ENCODE assay signal across 21 mouse cellular contexts in genomic region chr9:118669696-118670095, GRCm38 (mm10).
DNase-seq lines count a peak whose midpoint lies in the region; ATAC-seq and TF ChIP-seq lines count a peak whose summit lies in the region.
"Had no signal": no experiment of that assay in that cellular context is flagged by ENCODE, and none has a peak within 500 bp of the region (broad histone marks: within the 10 kb centered on the region; RNA-seq: fewer than 3 reads in every experiment).

No protein-coding gene starts in this region.

- H3K4me3 ChIP-seq in CH12.LX (replicated peaks in 1 of 3; ENCODE audit: low read depth in 2 of 3, low read length in 2 of 3, poor library complexity in 1 of 3), result no peak overlapping the region
- H3K4me3 ChIP-seq in embryonic facial prominence, embryonic 10.5 days, result no peak overlapping the region
- no peak overlapping the region for H3K4me3 ChIP-seq in intestine, postnatal 0 days (ENCODE audit: low read depth, low read length)
- H3K4me3 ChIP-seq: embryonic facial prominence, embryonic 13.5 days; heart, embryonic 10.5 days; liver, embryonic 13.5 days; myocyte; neural tube, embryonic 15.5 days had no signal

- H3K27ac ChIP-seq in CH12.LX (ENCODE audit: insufficient read depth, low read depth), result no peak overlapping the region
- no peak overlapping the region for H3K27ac ChIP-seq in embryonic facial prominence, embryonic 10.5 days (replicated peaks)
- no peak overlapping the region for H3K27ac ChIP-seq in intestine, postnatal 0 days (ENCODE audit: low read depth, low read length)
- H3K27ac ChIP-seq: embryonic facial prominence, embryonic 13.5 days; heart, embryonic 10.5 days; liver, embryonic 13.5 days; neural tube, embryonic 15.5 days had no signal

- no peak for TF ChIP-seq POLR2A in CH12.LX (IDR thresholded peaks at IDR 0.05; ENCODE audit: low read depth, low read length)

- TF ChIP-seq RAD21 in CH12.LX (IDR thresholded peaks at IDR 0.05; ENCODE audit: low read depth, low read length), result no peak

- H3K4me1 ChIP-seq in CH12.LX (ENCODE audit: control insufficient read depth in 1 of 2, insufficient read depth in 2 of 2), result peaks cover 3 to 32% of the 10 kb centered on the region in 2 experiments; a peak in 3 of 4 replicates
- H3K4me1 ChIP-seq in embryonic facial prominence, embryonic 10.5 days, result no peaks in the 10 kb centered on the region
- H3K4me1 ChIP-seq in intestine, postnatal 0 days (replicated peaks; ENCODE audit: control insufficient read depth, insufficient read depth, low read length), result no peaks in the 10 kb centered on the region
- H3K4me1 ChIP-seq: embryonic facial prominence, embryonic 13.5 days; heart, embryonic 10.5 days; liver, embryonic 13.5 days; neural tube, embryonic 15.5 days had no signal

- no peaks in the 10 kb centered on the region for H3K27me3 ChIP-seq in CH12.LX (replicated peaks)
- H3K27me3 ChIP-seq in embryonic facial prominence, embryonic 10.5 days (replicated peaks; ENCODE audit: low read depth, poor library complexity, severe bottlenecking), result no peaks in the 10 kb centered on the region
- H3K27me3 ChIP-seq in intestine, postnatal 0 days (replicated peaks; ENCODE audit: control insufficient read depth, insufficient read depth, low read length), result no peaks in the 10 kb centered on the region
- H3K27me3 ChIP-seq: embryonic facial prominence, embryonic 13.5 days; liver, embryonic 13.5 days; neural tube, embryonic 15.5 days had no signal

- no peak overlapping the region for H3K4me2 ChIP-seq in CH12.LX (ENCODE audit: insufficient read depth, low read depth, poor library complexity, severe bottlenecking)
- H3K4me2 ChIP-seq in intestine, postnatal 0 days (replicated peaks; ENCODE audit: low read depth), result no peak overlapping the region
- H3K4me2 ChIP-seq: embryonic facial prominence, embryonic 13.5 days; liver, embryonic 13.5 days; neural tube, embryonic 15.5 days had no signal

- dilution Hi-C loops in CH12.LX (cut with MboI; ENCODE audit: extremely low pct_ligation_motif_present, extremely low pct_unique_long_range_greater_than_20kb, low sequenced_read_pairs), result no loop called here

- ATAC-seq in inflammation-experienced regulatory T-cells, adult 6 months, result peak; percentile 89
- ATAC-seq in intestine, postnatal 0 days, result no peak
- ATAC-seq: forebrain, embryonic 16.5 days had no signal

- peak; percentile 70 to 74 for DNase-seq in spleen, postnatal 36 days (ENCODE audit: low spot score in 2 of 2)
- no peak for DNase-seq in spleen, adult 12 weeks (ENCODE audit: low spot score)
- DNase-seq in CH12.LX (ENCODE audit: extremely low read depth), result peak; percentile 76
- DNase-seq in embryonic facial prominence, embryonic 10.5 days (ENCODE audit: low spot score), result no peak
- DNase-seq in layer of hippocampus, postnatal 25 days (ENCODE audit: extremely low spot score in 1 of 2, low spot score in 1 of 2), result no peak
- DNase-seq: adrenal gland, adult 2 months; cerebellum, adult 9-10 months; gastrocnemius, postnatal 36 days; kidney, adult 9 months; kidney, postnatal 25 days; left cerebral cortex, postnatal 4 days; liver, embryonic 13.5 days; midbrain, embryonic 14.5 days; thymus, adult 18-20 months had no signal

- no peak for TF ChIP-seq CTCF in CH12.LX (conservative IDR thresholded peaks at IDR 0.05 in 1 of 2, IDR thresholded peaks at IDR 0.05 in 1 of 2; ENCODE audit: low read depth in 2 of 2, low read length in 2 of 2)
- TF ChIP-seq CTCF in intestine, postnatal 0 days (IDR thresholded peaks at IDR 0.05; ENCODE audit: low read depth), result no peak

- H3K36me3 ChIP-seq in CH12.LX (replicated peaks in 1 of 2; ENCODE audit: control insufficient read depth in 1 of 2, insufficient read depth in 1 of 2, low read length in 1 of 2), result no peaks in the 10 kb centered on the region
- peaks cover 92% of the 10 kb centered on the region for H3K36me3 ChIP-seq in embryonic facial prominence, embryonic 10.5 days (replicated peaks)
- peaks cover 6% of the 10 kb centered on the region; the same call in 1 of the 2 replicates for H3K36me3 ChIP-seq in intestine, postnatal 0 days (ENCODE audit: control insufficient read depth, insufficient read depth)
- H3K36me3 ChIP-seq: liver, embryonic 13.5 days had no signal

- WGBS in embryonic facial prominence, embryonic 10.5 days, result 83% methylated on average over 3 of the region's 3 CpGs
- WGBS in intestine, postnatal 0 days, result 73% methylated on average over 3 of the region's 3 CpGs

- no peaks in the 10 kb centered on the region for H3K79me2 ChIP-seq in CH12.LX (replicated peaks; ENCODE audit: control insufficient read depth, extremely low read depth, insufficient read depth, poor library complexity, severe bottlenecking)

- peaks cover 3% of the 10 kb centered on the region for H3K9me3 ChIP-seq in CH12.LX (replicated peaks; ENCODE audit: low read length)
- no peaks in the 10 kb centered on the region for H3K9me3 ChIP-seq in embryonic facial prominence, embryonic 10.5 days
- H3K9me3 ChIP-seq in intestine, postnatal 0 days (ENCODE audit: control insufficient read depth), result no peaks in the 10 kb centered on the region
- H3K9me3 ChIP-seq: embryonic facial prominence, embryonic 13.5 days; heart, embryonic 10.5 days; liver, embryonic 13.5 days; neural tube, embryonic 15.5 days had no signal

- no peak overlapping the region for H3K9ac ChIP-seq in CH12.LX (ENCODE audit: insufficient read depth, low read depth)
- H3K9ac ChIP-seq in intestine, postnatal 0 days (ENCODE audit: low read depth, low read length), result no peak overlapping the region
- H3K9ac ChIP-seq: embryonic facial prominence, embryonic 13.5 days; liver, embryonic 13.5 days; neural tube, embryonic 15.5 days had no signal

- TF ChIP-seq EP300 in CH12.LX (IDR thresholded peaks at IDR 0.05; ENCODE audit: low read length), result no peak; the same call in 1 of the 2 replicates

- in situ Hi-C loops in CH12.LX (cut with MboI; ENCODE audit: low pct_ligation_motif_present, low pct_unique_long_range_greater_than_20kb, low sequenced_read_pairs), result no loop called here

TF ChIP-seq in CH12.LX, 34 proteins besides CTCF, POLR2A, EP300 and RAD21:
- TF ChIP-seq ELF1 (IDR thresholded peaks at IDR 0.05; ENCODE audit: low read depth, low read length) (peak; percentile 63), POLR2AphosphoS2 (IDR thresholded peaks at IDR 0.05; ENCODE audit: low read depth, low read length) (no peak), UBTF (IDR thresholded peaks at IDR 0.05; ENCODE audit: low read depth, low read length) (no peak), CHD1 (IDR thresholded peaks at IDR 0.05; ENCODE audit: low read depth, low read length) (no peak), ZMIZ1 (IDR thresholded peaks at IDR 0.05; ENCODE audit: low read depth, low read length) (no peak)
TF ChIP-seq in CH12.LX: peak in this region for 1.

Comparison
In these comparisons a context has a peak if more than half of its experiments do, and no peak if none do; other contexts are left out.
1. DNase-seq: peak in spleen, postnatal 36 days (2 of 2) and CH12.LX (single experiment); none in spleen, adult 12 weeks (single experiment), embryonic facial prominence, embryonic 10.5 days (single experiment) and layer of hippocampus, postnatal 25 days (0 of 2).